Mouse (Mus musculus): ENCODE measurements around the gene Fancb. TPM values are rescaled to one million over a fixed set of nuclear protein-coding genes. Genes with fewer than 3 reads are reported as not detected.

Gene Fancb
- polyA plus RNA-seq (2014; fragmentation: Nextera tagmentation; extraction: Ambion mirVana), result 3.3 and 4.5 TPM in 2 replicates

GRCm38 (mm10) chrX:164980193-164980775 lies at the start of gene Fancb, which contains the start of gene Mospd2:
TSS of gene Fancb (plus strand) at chrX:164980592.
TSS of gene Mospd2 (minus strand) at chrX:164980375.
- Histone ChIP-seq H3K4me1 (replicated peaks; ENCODE audit: control insufficient read depth, insufficient read depth, low read length) (peaks cover 4% of the 10 kb centered on the region; the same call in 1 of the 2 replicates), H3K4me2 (replicated peaks) (peak within 1 kb of the TSS; percentile 59), H3K4me3 (replicated peaks; ENCODE audit: low read length) (peak within 1 kb of the TSS; percentile 57), H3K9ac (peak within 1 kb of the TSS; percentile 68), H3K27ac (peak within 1 kb of the TSS; percentile 69; the same call in 1 of the 2 replicates), H3K27me3 (ENCODE audit: control insufficient read depth, insufficient read depth, low read length) (no peaks in the 10 kb centered on the region), H3K9me3 (ENCODE audit: control insufficient read depth, low read length) (no peaks in the 10 kb centered on the region), H3K36me3 (replicated peaks; ENCODE audit: control insufficient read depth, insufficient read depth) (no peaks in the 10 kb centered on the region)
- 16% methylated on average over 25 of the region's 26 CpGs for WGBS
- ATAC-seq (ENCODE audit: low FRiP score), result peak; percentile 100
- DNase-seq (ENCODE audit: low spot score), result peak; percentile 74

DNA sequence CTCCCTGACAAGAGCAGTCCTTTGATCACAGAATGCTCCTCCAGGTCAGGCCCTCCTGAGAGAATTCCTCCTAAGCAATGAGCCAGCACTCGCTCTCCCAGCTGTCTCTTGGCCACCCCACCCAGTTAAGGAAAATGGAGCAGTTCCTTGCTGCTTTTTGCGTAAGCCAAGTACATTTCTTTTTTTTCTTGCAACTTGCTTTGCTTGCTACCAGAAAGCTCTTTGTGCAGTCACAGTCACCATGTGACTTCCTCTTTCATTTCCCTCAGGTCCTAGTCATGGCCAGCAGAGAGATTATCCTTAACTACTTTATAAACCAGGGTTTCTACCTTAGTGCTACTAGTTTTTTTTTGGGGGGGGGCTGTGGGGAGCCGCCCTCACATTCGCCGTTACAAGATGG lies 38.9 kb upstream of the Fancb start:
- Histone ChIP-seq H3K4me1 (replicated peaks; ENCODE audit: control insufficient read depth, insufficient read depth, low read length) (no peaks in the 10 kb centered on the region), H3K4me3 (replicated peaks; ENCODE audit: low read length) (no peak overlapping the region), H3K4me2 (replicated peaks) (no peak overlapping the region), H3K27me3 (ENCODE audit: control insufficient read depth, insufficient read depth, low read length) (no peaks in the 10 kb centered on the region), H3K27ac (no peak overlapping the region), H3K36me3 (replicated peaks; ENCODE audit: control insufficient read depth, insufficient read depth) (0 out of 2 replicates have a peak, but pooled peaks cover 5% of the 10 kb centered on the region), H3K9me3 (ENCODE audit: control insufficient read depth, low read length) (no peaks in the 10 kb centered on the region), H3K9ac (no peak overlapping the region)
- over 99% methylated on average over 5 of the region's 5 CpGs for WGBS
- ATAC-seq (ENCODE audit: low FRiP score), result no peak
- no peak for DNase-seq (ENCODE audit: low spot score)

DNA sequence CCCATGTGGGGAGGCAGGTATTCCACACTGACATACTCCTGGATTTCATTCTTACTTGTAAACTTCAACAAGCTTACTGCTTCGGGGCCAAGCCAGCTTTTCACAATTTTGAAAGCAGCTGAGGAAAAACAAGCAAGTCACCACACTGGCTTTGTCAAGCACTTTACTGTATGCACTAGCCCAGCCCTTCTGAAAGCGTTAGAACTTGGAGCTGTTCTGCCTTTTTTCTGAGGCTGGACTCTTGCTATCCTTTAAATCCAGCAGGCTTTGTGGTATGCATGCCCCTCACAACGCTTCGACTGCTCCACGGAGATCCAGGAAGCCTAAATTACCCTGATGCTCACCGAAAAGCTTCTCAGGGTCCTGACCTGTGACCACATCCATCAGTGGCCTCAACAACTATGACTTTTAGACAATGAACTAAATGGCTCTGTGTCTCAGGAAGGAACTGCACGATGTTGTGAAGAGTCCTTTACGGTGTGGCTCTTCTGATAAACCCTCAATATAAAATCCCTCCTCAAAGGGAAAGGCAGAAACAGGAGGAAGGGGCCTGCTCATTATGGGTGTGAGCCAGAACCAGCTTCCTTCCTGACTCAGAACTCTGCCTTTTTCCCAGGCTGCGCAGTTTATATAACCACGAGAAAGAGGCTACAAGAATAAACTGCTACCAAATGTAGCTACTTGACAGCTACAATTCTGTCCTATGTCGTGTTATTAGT lies 28.4 kb upstream of the Fancb start:
- Histone ChIP-seq H3K4me1 (replicated peaks; ENCODE audit: control insufficient read depth, insufficient read depth, low read length) (no peaks in the 10 kb centered on the region), H3K27me3 (ENCODE audit: control insufficient read depth, insufficient read depth, low read length) (no peaks in the 10 kb centered on the region), H3K9ac (no peak overlapping the region), H3K36me3 (replicated peaks; ENCODE audit: control insufficient read depth, insufficient read depth) (0 out of 2 replicates have a peak, but pooled peaks cover 3% of the 10 kb centered on the region), H3K4me3 (replicated peaks; ENCODE audit: low read length) (no peak overlapping the region), H3K4me2 (replicated peaks) (no peak overlapping the region), H3K27ac (no peak overlapping the region), H3K9me3 (ENCODE audit: control insufficient read depth, low read length) (no peaks in the 10 kb centered on the region)
- DNase-seq (ENCODE audit: low spot score) (no peak), ATAC-seq (ENCODE audit: low FRiP score) (no peak)
- 55% methylated on average over 11 of the region's 11 CpGs for WGBS

- 0 out of 2 replicates have a peak, but pooled peaks cover 3% of the 10 kb centered on the region for H3K36me3 ChIP-seq (replicated peaks; ENCODE audit: control insufficient read depth, insufficient read depth)
- no peaks in the 10 kb centered on the region for H3K27me3 ChIP-seq (ENCODE audit: control insufficient read depth, insufficient read depth, low read length)
- no peak overlapping the region for H3K4me2 ChIP-seq (replicated peaks)
- H3K9ac ChIP-seq, result no peak overlapping the region
- 79% methylated on average over 5 of the region's 5 CpGs for WGBS
- ATAC-seq (ENCODE audit: low FRiP score) (no peak), DNase-seq (ENCODE audit: low spot score) (no peak)
- no peaks in the 10 kb centered on the region for H3K4me1 ChIP-seq (replicated peaks; ENCODE audit: control insufficient read depth, insufficient read depth, low read length)
- no peak overlapping the region for H3K27ac ChIP-seq
- H3K4me3 ChIP-seq (replicated peaks; ENCODE audit: low read length), result no peak overlapping the region
- H3K9me3 ChIP-seq (ENCODE audit: control insufficient read depth, low read length), result no peaks in the 10 kb centered on the region
Measured at GRCm38 (mm10) chrX:164952601-164953375, 27.6 kb upstream of the Fancb start.

- WGBS, result 89% methylated on average over 3 of the region's 3 CpGs
- H3K4me1 ChIP-seq (replicated peaks; ENCODE audit: control insufficient read depth, insufficient read depth, low read length), result no peaks in the 10 kb centered on the region
- H3K27me3 ChIP-seq (ENCODE audit: control insufficient read depth, insufficient read depth, low read length), result no peaks in the 10 kb centered on the region
- H3K9me3 ChIP-seq (ENCODE audit: control insufficient read depth, low read length), result no peaks in the 10 kb centered on the region
- 0 out of 2 replicates have a peak, but pooled peaks cover 4% of the 10 kb centered on the region for H3K36me3 ChIP-seq (replicated peaks; ENCODE audit: control insufficient read depth, insufficient read depth)
- no peak for DNase-seq (ENCODE audit: low spot score)
- H3K4me2 ChIP-seq (replicated peaks), result no peak overlapping the region
- no peak overlapping the region for H3K4me3 ChIP-seq (replicated peaks; ENCODE audit: low read length)
- H3K9ac ChIP-seq, result no peak overlapping the region
- ATAC-seq (ENCODE audit: low FRiP score), result no peak
- no peak overlapping the region for H3K27ac ChIP-seq
Measured at GRCm38 (mm10) chrX:164965750-164966448, 14.5 kb upstream of the Fancb start.

- Histone ChIP-seq H3K9ac (no peak overlapping the region), H3K4me3 (replicated peaks; ENCODE audit: low read length) (no peak overlapping the region), H3K27me3 (ENCODE audit: control insufficient read depth, insufficient read depth, low read length) (no peaks in the 10 kb centered on the region), H3K27ac (no peak overlapping the region), H3K4me2 (replicated peaks) (no peak overlapping the region), H3K9me3 (ENCODE audit: control insufficient read depth, low read length) (no peaks in the 10 kb centered on the region), H3K4me1 (replicated peaks; ENCODE audit: control insufficient read depth, insufficient read depth, low read length) (no peaks in the 10 kb centered on the region), H3K36me3 (replicated peaks; ENCODE audit: control insufficient read depth, insufficient read depth) (no peaks in the 10 kb centered on the region)
- no peak for DNase-seq (ENCODE audit: low spot score)
- ATAC-seq (ENCODE audit: low FRiP score), result no peak
- WGBS, result 96% methylated on average over 3 of the region's 3 CpGs
Measured at GRCm38 (mm10) chrX:164971206-164971605, 9.2 kb upstream of the Fancb start.

GRCm38 (mm10) chrX:164978866-164979265 lies 1.5 kb upstream of the Fancb start:
- 98% methylated on average over 2 of the region's 2 CpGs for WGBS
- H3K9ac ChIP-seq, result no peak overlapping the region

GRCm38 (mm10) chrX:165003141-165003540 lies 22.7 kb downstream of the Fancb start:
- H3K4me1 ChIP-seq (replicated peaks; ENCODE audit: control insufficient read depth, insufficient read depth, low read length), result no peaks in the 10 kb centered on the region
- H3K36me3 ChIP-seq (replicated peaks; ENCODE audit: control insufficient read depth, insufficient read depth), result no peaks in the 10 kb centered on the region
- DNase-seq (ENCODE audit: low spot score) (no peak), ATAC-seq (ENCODE audit: low FRiP score) (no peak)
- H3K4me3 ChIP-seq (replicated peaks; ENCODE audit: low read length), result no peak overlapping the region
- H3K4me2 ChIP-seq (replicated peaks), result no peak overlapping the region
- H3K27me3 ChIP-seq (ENCODE audit: control insufficient read depth, insufficient read depth, low read length), result peaks cover 4% of the 10 kb centered on the region; the same call in 1 of the 2 replicates
- no peak overlapping the region for H3K9ac ChIP-seq
- WGBS, result 44% methylated on average over 4 of the region's 4 CpGs
- no peaks in the 10 kb centered on the region for H3K9me3 ChIP-seq (ENCODE audit: control insufficient read depth, low read length)
- H3K27ac ChIP-seq, result no peak overlapping the region

More at GRCm38 (mm10) chrX:164978866-164979265, 1.5 kb upstream of the Fancb start:
- no peak for ATAC-seq (ENCODE audit: low FRiP score)
- Histone ChIP-seq H3K4me1 (replicated peaks; ENCODE audit: control insufficient read depth, insufficient read depth, low read length) (peaks cover 4% of the 10 kb centered on the region; the same call in 1 of the 2 replicates), H3K4me3 (replicated peaks; ENCODE audit: low read length) (peak overlapping the region; percentile 57; the same call in 1 of the 2 replicates), H3K27me3 (ENCODE audit: control insufficient read depth, insufficient read depth, low read length) (no peaks in the 10 kb centered on the region), H3K9me3 (ENCODE audit: control insufficient read depth, low read length) (no peaks in the 10 kb centered on the region), H3K27ac (no peak overlapping the region), H3K36me3 (replicated peaks; ENCODE audit: control insufficient read depth, insufficient read depth) (no peaks in the 10 kb centered on the region), H3K4me2 (replicated peaks) (peak overlapping the region; percentile 51)
- no peak for DNase-seq (ENCODE audit: low spot score)
